Mouse (Mus musculus) hindbrain, embryonic 11.5 days (tissue): ENCODE data around the gene Tex38. TPM values are rescaled to one million over a fixed set of nuclear protein-coding genes. Genes with fewer than 3 reads are reported as not detected.
A peak's percentile ranks its signal among the peaks of the same experiment; 100 is the strongest.

Source experiments
- ATAC-seq: fragments of 200-750 bp; cut with Nextera tagmentation; 2 replicates; pipeline ENCODE4 v1.8.0; 2017; ENCODE audit warnings: mild to moderate bottlenecking, moderate TSS enrichment, moderate library complexity; ENCODE audit not compliant: low FRiP score
- DNase-seq: peaks from one replicate; pipeline ENCODE4 v3.0.0-alpha.2; 2015; ENCODE audit warnings: low spot score
- H3K27ac ChIP-seq: fragments of 300-500 bp; sonication (generic); 2 replicates; pipeline ENCODE4 v1.5.1; 2014; ENCODE audit warnings: mild to moderate bottlenecking, low read depth, low read length
- H3K27me3 ChIP-seq: fragments of 300-500 bp; sonication (generic); 2 replicates; pipeline ENCODE4 v1.6.1; 2014; ENCODE audit warnings: mild to moderate bottlenecking, low read length, moderate library complexity, mixed read lengths; ENCODE audit not compliant: control insufficient read depth, insufficient read depth
- H3K36me3 ChIP-seq: fragments of 300-500 bp; sonication (generic); 2 replicates; pipeline ENCODE4 v1.6.1; 2014; ENCODE audit warnings: mild to moderate bottlenecking, low read length, moderate library complexity, mixed read lengths; ENCODE audit not compliant: control insufficient read depth, insufficient read depth
- H3K4me1 ChIP-seq: fragments of 300-500 bp; sonication (generic); replicated peaks from 2 replicates; pipeline ENCODE4 v1.6.1; 2014; ENCODE audit warnings: low read length, mixed read lengths; ENCODE audit not compliant: control insufficient read depth, insufficient read depth
- H3K4me2 ChIP-seq: fragments of 300-500 bp; sonication (generic); replicated peaks from 2 replicates; pipeline ENCODE4 v1.6.1; 2014; ENCODE audit warnings: mild to moderate bottlenecking, low read depth, low read length
- H3K4me3 ChIP-seq: fragments of 300-500 bp; sonication (generic); 2 replicates; pipeline ENCODE4 v1.5.1; 2014; ENCODE audit warnings: low read depth, low read length
- H3K9ac ChIP-seq: fragments of 300-500 bp; sonication (generic); 2 replicates; pipeline ENCODE4 v1.6.1; 2014; ENCODE audit warnings: low read depth, low read length
- H3K9me3 ChIP-seq: fragments of 300-500 bp; sonication (generic); 2 replicates; pipeline ENCODE4 v1.6.1; 2016; ENCODE audit warnings: low read length; ENCODE audit not compliant: control insufficient read depth
- WGBS: fragments of 180-500 bp; shearing (Covaris S2); extraction: QIAGEN DNeasy Blood & Tissue Kit; methylation state at CpG from one replicate; pipeline ENCODE4 v1.1.7; 2014; 5-methylcytosine and 5-hydroxymethylcytosine counted together
- polyA plus RNA-seq: library from polyadenylated mRNA; unstranded; fragments of >200 nt; fragmentation: Nextera tagmentation; extraction: Ambion mirVana; gene quantifications from 2 replicates; pipeline ENCODE4 v1.2.1, GENCODE M21; 2014

Tex38 gene
- polyA plus RNA-seq, 1 experiment from 2014 or later, result 0.29 TPM

DNA sequence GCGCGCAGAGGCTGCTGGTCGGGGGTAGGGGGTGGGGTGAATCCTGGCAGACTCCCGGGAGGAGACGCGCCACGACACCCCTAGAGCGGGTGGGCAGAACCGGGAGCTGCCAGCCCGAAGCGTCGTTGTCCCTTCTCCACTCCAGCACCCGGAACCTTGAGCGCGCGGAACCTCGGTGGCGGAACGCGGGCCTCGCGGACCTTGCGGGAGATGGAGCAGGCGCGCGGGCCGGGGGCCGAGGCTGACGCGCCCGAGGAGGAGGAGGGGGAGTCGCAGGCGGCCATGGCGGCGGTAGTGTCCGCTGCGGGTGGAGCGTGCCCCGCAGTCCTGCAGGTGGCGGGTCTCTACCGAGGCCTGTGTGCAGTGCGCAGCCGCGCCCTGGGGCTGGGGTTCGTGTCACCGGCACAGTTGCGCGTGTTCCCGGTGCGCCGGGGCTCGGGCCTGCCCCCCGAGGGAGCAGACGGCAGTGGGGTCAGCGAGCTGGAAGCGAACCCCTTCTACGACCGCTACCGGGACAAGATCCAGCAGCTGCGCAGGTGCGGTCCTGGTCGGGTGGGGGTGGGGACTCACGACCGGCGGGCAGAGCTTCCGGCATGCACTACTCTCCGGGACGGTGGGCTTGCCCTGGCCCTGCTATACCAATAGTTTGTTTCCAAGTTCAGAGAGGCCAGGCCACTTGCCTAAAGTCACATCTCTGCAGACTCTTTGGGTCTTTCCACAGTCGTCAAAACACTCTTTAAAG lies 4.1 kb upstream of the Tex38 start, which contains the start of gene Atpaf1:
Atpaf1 (plus strand) TSS at position 44 of the 742 bp plus-strand sequence.
- H3K27ac ChIP-seq, result no peak within 1 kb of the TSS
- no peaks in the 10 kb centered on the region for H3K36me3 ChIP-seq
- H3K9me3 ChIP-seq, result no peaks in the 10 kb centered on the region
- H3K4me1 ChIP-seq, result no peaks in the 10 kb centered on the region; the same call in 1 of the 2 replicates
- no peaks in the 10 kb centered on the region for H3K27me3 ChIP-seq
- H3K4me3 ChIP-seq, result peak within 1 kb of the TSS; percentile 66
- H3K9ac ChIP-seq, result peak within 1 kb of the TSS; percentile 65
- peak within 1 kb of the TSS; percentile 60 for H3K4me2 ChIP-seq
- DNase-seq (peak; percentile 80), ATAC-seq (peak; percentile 94)
- WGBS, result under 1% methylated on average over 64 of the region's 69 CpGs

DNA sequence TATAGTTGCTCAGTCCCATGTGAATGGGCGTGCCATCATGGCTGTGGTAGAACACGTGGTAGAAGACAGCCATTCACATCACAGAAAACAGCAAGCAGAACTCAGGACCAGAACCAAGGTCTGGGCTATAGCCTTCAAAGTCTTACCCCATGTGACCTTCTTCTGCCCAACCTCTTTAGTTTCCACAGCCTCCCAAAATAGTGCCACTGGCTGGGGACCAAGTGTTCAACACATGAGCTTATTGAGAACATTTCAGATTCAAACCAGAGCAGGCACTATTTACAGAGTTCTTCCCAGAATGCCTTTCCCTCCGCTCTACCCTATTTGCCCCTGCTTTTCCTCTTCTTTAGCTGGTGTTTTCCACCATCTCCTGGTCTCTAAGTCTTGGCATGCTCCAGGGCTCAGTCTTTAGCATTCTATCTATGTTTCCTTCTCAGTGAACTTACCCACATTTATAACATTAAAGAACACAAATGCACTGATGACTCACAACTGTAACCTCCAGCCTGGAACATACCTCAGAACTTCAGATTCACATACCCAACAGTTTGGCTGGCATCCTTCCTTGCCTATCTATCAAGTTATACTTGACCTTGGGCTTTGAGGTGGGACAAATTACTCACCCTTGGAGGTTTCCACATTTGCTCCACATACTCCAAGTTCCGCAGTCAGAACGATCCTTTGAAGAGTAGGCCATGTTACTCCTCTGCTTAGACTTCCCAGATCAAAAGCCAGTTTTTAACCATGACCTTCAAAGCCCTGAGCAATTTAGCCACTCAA lies 1.4 kb upstream of the Tex38 start:
- H3K4me1 ChIP-seq, result no peaks in the 10 kb centered on the region; the same call in 1 of the 2 replicates
- H3K9ac ChIP-seq, result no peak overlapping the region
- ATAC-seq (no peak), DNase-seq (no peak)
- no peaks in the 10 kb centered on the region for H3K27me3 ChIP-seq
- no peak overlapping the region for H3K27ac ChIP-seq
- H3K4me3 ChIP-seq, result no peak overlapping the region
- H3K9me3 ChIP-seq, result no peaks in the 10 kb centered on the region
- H3K36me3 ChIP-seq, result no peaks in the 10 kb centered on the region
- 83% methylated on average over 5 of the region's 5 CpGs for WGBS
- no peak overlapping the region for H3K4me2 ChIP-seq

DNA sequence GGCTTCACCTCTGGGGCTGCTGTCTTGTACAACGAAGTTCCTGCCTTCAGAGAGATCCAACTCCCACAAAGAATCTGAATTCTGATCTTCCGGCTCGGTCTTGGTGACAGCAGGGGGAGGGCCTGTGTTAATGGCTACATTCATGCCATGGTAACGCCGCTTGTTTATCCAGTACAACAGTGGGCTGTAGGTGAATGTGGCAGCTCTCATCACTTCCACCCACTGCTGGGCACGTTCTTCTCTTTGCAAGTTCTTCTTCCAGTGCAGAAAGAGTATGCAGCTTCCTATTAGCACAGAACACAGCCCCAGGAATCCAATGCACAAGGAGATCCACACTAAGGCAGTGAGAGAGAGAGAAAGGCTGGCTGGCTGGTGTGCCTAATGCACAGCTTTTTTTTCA lies 549 bp downstream of the Tex38 start:
- no peaks in the 10 kb centered on the region for H3K27me3 ChIP-seq
- no peaks in the 10 kb centered on the region for H3K9me3 ChIP-seq
- no peak for DNase-seq
- H3K36me3 ChIP-seq, result no peaks in the 10 kb centered on the region
- H3K27ac ChIP-seq, result no peak overlapping the region
- H3K9ac ChIP-seq, result no peak overlapping the region
- no peak overlapping the region for H3K4me3 ChIP-seq
- no peak for ATAC-seq
- 42% methylated on average over 6 of the region's 6 CpGs for WGBS
- no peaks in the 10 kb centered on the region; the same call in 1 of the 2 replicates for H3K4me1 ChIP-seq
- no peak overlapping the region for H3K4me2 ChIP-seq

DNA sequence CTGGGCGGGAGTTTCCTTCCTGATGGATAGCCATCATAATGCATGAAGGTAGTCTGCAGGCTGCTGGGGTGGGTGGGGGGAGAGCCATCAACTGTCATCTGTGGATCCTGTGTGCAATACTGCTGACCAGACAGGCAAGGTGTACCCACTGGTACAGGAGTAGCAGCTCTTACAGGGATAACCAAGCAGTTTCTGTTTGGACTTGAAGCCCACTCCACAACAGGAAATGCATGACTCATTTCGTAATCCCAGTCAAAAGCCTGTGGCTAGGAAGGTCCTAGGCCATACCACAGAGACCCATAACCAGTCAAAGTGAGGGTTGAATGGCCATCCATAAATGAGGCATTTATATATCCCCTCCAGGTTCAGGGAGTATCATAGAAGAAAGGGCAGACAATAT lies 3.2 kb downstream of the Tex38 start:
- DNase-seq, result no peak
- H3K4me2 ChIP-seq, result no peak overlapping the region
- H3K27ac ChIP-seq, result no peak overlapping the region
- ATAC-seq, result no peak
- 96% methylated on average over 2 of the region's 2 CpGs for WGBS
- no peak overlapping the region for H3K9ac ChIP-seq
- H3K27me3 ChIP-seq, result no peaks in the 10 kb centered on the region
- no peaks in the 10 kb centered on the region for H3K4me1 ChIP-seq
- no peaks in the 10 kb centered on the region for H3K36me3 ChIP-seq
- H3K9me3 ChIP-seq, result no peaks in the 10 kb centered on the region
- H3K4me3 ChIP-seq, result no peak overlapping the region

DNA sequence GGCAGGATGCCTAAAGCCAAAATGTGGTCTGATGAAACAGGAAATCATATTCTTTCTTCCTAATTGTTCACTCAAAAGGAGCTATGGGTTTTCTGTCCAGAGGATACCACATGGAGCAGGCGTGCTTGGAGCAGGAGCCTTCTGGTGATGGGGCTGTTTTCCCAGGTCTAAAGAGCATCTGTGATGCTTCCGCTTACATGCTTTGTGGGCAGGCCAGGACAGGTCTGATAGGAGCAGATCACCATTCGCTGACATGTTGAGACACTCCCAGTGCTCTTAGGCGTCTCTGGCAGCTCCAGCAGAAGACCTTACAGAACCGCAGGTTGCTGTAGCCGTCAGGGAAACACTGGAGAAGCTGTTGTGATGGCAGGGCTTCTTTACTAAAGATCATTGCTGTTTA lies 5.8 kb downstream of the Tex38 start:
- H3K36me3 ChIP-seq, result no peaks in the 10 kb centered on the region
- H3K4me2 ChIP-seq, result no peak overlapping the region
- no peak overlapping the region for H3K9ac ChIP-seq
- no peak for DNase-seq
- H3K4me3 ChIP-seq, result no peak overlapping the region
- no peaks in the 10 kb centered on the region for H3K27me3 ChIP-seq
- no peaks in the 10 kb centered on the region for H3K9me3 ChIP-seq
- WGBS, result 81% methylated on average over 6 of the region's 6 CpGs
- ATAC-seq, result no peak
- H3K4me1 ChIP-seq, result no peaks in the 10 kb centered on the region
- H3K27ac ChIP-seq, result no peak overlapping the region

DNA sequence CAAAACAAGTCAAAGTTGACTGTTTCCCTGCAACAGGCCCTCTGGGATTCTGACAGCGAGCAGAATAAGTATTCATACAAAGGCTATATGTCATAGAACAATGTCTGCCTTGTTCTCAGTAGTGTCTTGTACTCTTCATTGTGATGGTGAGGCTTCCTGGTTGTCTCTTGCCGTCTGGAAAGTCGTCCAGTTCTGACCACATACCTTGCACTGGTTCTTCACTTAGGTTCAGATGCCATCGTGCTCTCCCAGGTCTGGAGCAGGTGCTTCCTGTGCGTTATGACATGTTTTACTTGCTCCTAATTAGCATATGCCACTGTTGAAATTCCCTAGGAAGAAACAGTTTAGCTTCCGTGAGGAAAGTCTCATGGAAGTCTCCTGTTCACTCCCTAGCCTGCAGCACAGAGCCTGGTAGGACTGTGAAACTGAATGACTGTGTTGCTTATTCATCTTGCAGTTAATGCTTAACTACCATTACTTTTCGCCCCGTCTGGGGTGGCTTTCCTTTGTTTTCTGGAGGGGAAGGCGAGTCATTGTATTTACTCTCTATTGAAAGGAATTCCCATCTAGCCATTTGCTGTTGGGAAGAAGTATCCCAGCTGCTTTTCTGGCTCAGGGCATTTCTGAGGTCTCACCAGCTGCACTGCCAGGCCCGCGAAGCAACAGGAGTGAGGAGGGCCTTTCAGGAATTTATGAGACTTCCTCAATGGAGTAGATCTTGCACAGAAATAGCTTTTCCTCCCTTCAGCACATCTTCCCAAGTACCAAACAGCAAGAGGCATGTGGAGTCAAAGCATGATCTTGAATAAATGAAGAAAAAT lies 13.0 kb downstream of the Tex38 start:
- Histone ChIP-seq H3K27ac (peak overlapping the region; percentile 11; the same call in 1 of the 2 replicates), H3K36me3 (no peaks in the 10 kb centered on the region; the same call in 1 of the 2 replicates), H3K4me1 (no peaks in the 10 kb centered on the region), H3K9ac (no peak overlapping the region), H3K27me3 (no peaks in the 10 kb centered on the region), H3K4me2 (no peak overlapping the region), H3K9me3 (no peaks in the 10 kb centered on the region), H3K4me3 (no peak overlapping the region)
- WGBS, result 43% methylated on average over 11 of the region's 11 CpGs
- peak; percentile 54; the same call in 1 of the 2 replicates for ATAC-seq
- peak; percentile 7 for DNase-seq

DNA sequence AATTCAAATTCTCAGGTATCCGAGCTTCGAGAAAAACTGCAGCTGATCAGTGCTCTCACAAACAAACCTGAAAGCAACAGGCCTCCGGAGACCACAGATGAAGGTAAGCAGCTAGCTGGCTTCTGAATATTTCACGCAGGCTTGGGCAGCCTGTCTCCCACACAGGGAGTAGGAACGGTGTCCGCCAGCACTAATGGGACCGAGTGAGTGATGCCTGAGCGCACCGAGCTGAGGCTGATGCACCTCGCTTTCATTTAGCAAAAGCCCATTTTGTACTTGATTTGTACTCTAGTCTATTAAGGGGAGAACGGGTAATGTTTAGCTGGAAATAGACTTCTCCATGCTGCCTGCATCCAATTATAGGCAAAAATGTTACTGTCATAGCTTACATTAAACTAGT lies 16.2 kb downstream of the Tex38 start:
- H3K9me3 ChIP-seq, result no peaks in the 10 kb centered on the region
- H3K27me3 ChIP-seq, result no peaks in the 10 kb centered on the region
- peaks cover 2% of the 10 kb centered on the region for H3K36me3 ChIP-seq
- H3K4me2 ChIP-seq, result no peak overlapping the region
- H3K9ac ChIP-seq, result no peak overlapping the region
- no peak for DNase-seq
- 92% methylated on average over 11 of the region's 11 CpGs for WGBS
- no peak overlapping the region for H3K27ac ChIP-seq
- no peaks in the 10 kb centered on the region for H3K4me1 ChIP-seq
- ATAC-seq, result no peak
- no peak overlapping the region for H3K4me3 ChIP-seq

DNA sequence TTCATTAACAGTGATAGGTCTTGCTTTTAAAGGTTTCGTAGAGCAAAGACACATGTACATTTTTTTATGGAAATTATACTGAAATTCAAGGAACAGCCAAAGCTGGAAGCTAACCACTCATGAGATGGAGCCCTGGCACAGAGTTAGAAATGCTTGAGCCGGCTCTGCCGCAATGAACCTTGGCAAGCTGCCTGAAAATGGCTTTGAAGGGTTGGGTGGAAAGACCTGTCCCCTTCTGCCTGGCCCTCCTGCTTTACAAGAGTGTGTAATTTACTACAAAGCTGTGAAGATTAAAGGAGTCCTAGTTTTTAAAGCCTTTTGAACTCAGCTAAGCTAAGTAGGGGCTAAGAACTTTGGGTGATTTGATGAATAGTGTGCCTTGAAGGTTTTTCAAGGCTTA lies 19.6 kb downstream of the Tex38 start:
- no peak for ATAC-seq
- H3K4me1 ChIP-seq, result no peaks in the 10 kb centered on the region
- no peaks in the 10 kb centered on the region for H3K27me3 ChIP-seq
- H3K27ac ChIP-seq, result no peak overlapping the region
- no peak overlapping the region for H3K4me3 ChIP-seq
- no peak overlapping the region for H3K4me2 ChIP-seq
- H3K36me3 ChIP-seq, result peaks cover 4% of the 10 kb centered on the region; the same call in 1 of the 2 replicates
- DNase-seq, result no peak
- WGBS, result 89% methylated on average over 3 of the region's 3 CpGs
- H3K9ac ChIP-seq, result no peak overlapping the region
- H3K9me3 ChIP-seq, result no peaks in the 10 kb centered on the region
